Mouse (Mus musculus): ENCODE results near the gene Grid2. TPM values are rescaled to one million over a fixed set of nuclear protein-coding genes. Genes with fewer than 3 reads are reported as not detected.

Grid2 gene
- polyA plus RNA-seq, 1 experiment, result not detected

- no peaks in the 10 kb centered on the region for H3K4me1 ChIP-seq (ENCODE audit: control insufficient read depth)
- H3K9me3 ChIP-seq (ENCODE audit: control insufficient read depth, low read length), result no peaks in the 10 kb centered on the region
- H3K36me3 ChIP-seq (ENCODE audit: control insufficient read depth), result no peaks in the 10 kb centered on the region
- TF ChIP-seq TAL1 (IDR thresholded peaks at IDR 0.05; ENCODE audit: low read length) (no peak), GATA1 (IDR thresholded peaks at IDR 0.05; ENCODE audit: low read length) (no peak)
- no peak overlapping the region for H3K4me3 ChIP-seq (replicated peaks)
- no peaks in the 10 kb centered on the region for H3K27me3 ChIP-seq (ENCODE audit: control insufficient read depth)
These were observed 91.3 kb downstream of the Grid2 start for GRCm38 (mm10) chr6:63347015-63347414.

GRCm38 (mm10) chr6:63381061-63381611 is 125.5 kb downstream of the Grid2 start:
- H3K4me1 ChIP-seq (ENCODE audit: control insufficient read depth), result no peaks in the 10 kb centered on the region
- TF ChIP-seq TAL1 (IDR thresholded peaks at IDR 0.05; ENCODE audit: low read length) (no peak), GATA1 (IDR thresholded peaks at IDR 0.05; ENCODE audit: low read length) (no peak)
- H3K4me3 ChIP-seq (replicated peaks), result no peak overlapping the region
- no peaks in the 10 kb centered on the region for H3K36me3 ChIP-seq (ENCODE audit: control insufficient read depth)
- H3K9me3 ChIP-seq (ENCODE audit: control insufficient read depth, low read length), result no peaks in the 10 kb centered on the region
- no peaks in the 10 kb centered on the region for H3K27me3 ChIP-seq (ENCODE audit: control insufficient read depth)

GRCm38 (mm10) chr6:63401698-63402097 is 146.0 kb downstream of the Grid2 start:
- Histone ChIP-seq H3K27me3 (ENCODE audit: control insufficient read depth) (no peaks in the 10 kb centered on the region), H3K4me3 (replicated peaks) (no peak overlapping the region), H3K9me3 (ENCODE audit: control insufficient read depth, low read length) (no peaks in the 10 kb centered on the region), H3K36me3 (ENCODE audit: control insufficient read depth) (no peaks in the 10 kb centered on the region), H3K4me1 (ENCODE audit: control insufficient read depth) (no peaks in the 10 kb centered on the region)
- no peak for TF ChIP-seq GATA1 (IDR thresholded peaks at IDR 0.05; ENCODE audit: low read length)
- no peak for TF ChIP-seq TAL1 (IDR thresholded peaks at IDR 0.05; ENCODE audit: low read length)

GRCm38 (mm10) chr6:63417534-63417933 is 161.9 kb downstream of the Grid2 start:
- H3K4me3 ChIP-seq (replicated peaks), result no peak overlapping the region
- H3K27me3 ChIP-seq (ENCODE audit: control insufficient read depth), result no peaks in the 10 kb centered on the region
- TF ChIP-seq GATA1 (IDR thresholded peaks at IDR 0.05; ENCODE audit: low read length) (no peak), TAL1 (IDR thresholded peaks at IDR 0.05; ENCODE audit: low read length) (no peak)
- no peaks in the 10 kb centered on the region for H3K4me1 ChIP-seq (ENCODE audit: control insufficient read depth)
- H3K36me3 ChIP-seq (ENCODE audit: control insufficient read depth), result no peaks in the 10 kb centered on the region
- no peaks in the 10 kb centered on the region; the same call in 1 of the 2 replicates for H3K9me3 ChIP-seq (ENCODE audit: control insufficient read depth, low read length)

GRCm38 (mm10) chr6:63432751-63433150 is 177.1 kb downstream of the Grid2 start:
- no peak for TF ChIP-seq TAL1 (IDR thresholded peaks at IDR 0.05; ENCODE audit: low read length)
- no peak for TF ChIP-seq GATA1 (IDR thresholded peaks at IDR 0.05; ENCODE audit: low read length)
- Histone ChIP-seq H3K9me3 (ENCODE audit: control insufficient read depth, low read length) (no peaks in the 10 kb centered on the region), H3K4me3 (replicated peaks) (no peak overlapping the region), H3K27me3 (ENCODE audit: control insufficient read depth) (no peaks in the 10 kb centered on the region), H3K4me1 (ENCODE audit: control insufficient read depth) (no peaks in the 10 kb centered on the region), H3K36me3 (ENCODE audit: control insufficient read depth) (no peaks in the 10 kb centered on the region)

- Histone ChIP-seq H3K9me3 (ENCODE audit: control insufficient read depth, low read length) (no peaks in the 10 kb centered on the region), H3K27me3 (ENCODE audit: control insufficient read depth) (no peaks in the 10 kb centered on the region), H3K4me3 (replicated peaks) (no peak overlapping the region), H3K36me3 (ENCODE audit: control insufficient read depth) (no peaks in the 10 kb centered on the region), H3K4me1 (ENCODE audit: control insufficient read depth) (no peaks in the 10 kb centered on the region)
- TF ChIP-seq TAL1 (IDR thresholded peaks at IDR 0.05; ENCODE audit: low read length) (no peak), GATA1 (IDR thresholded peaks at IDR 0.05; ENCODE audit: low read length) (no peak)
These were observed 192.5 kb downstream of the Grid2 start for GRCm38 (mm10) chr6:63448175-63448574.

GRCm38 (mm10) chr6:63482141-63482540 is 226.5 kb downstream of the Grid2 start:
- TF ChIP-seq TAL1 (IDR thresholded peaks at IDR 0.05; ENCODE audit: low read length), result no peak
- TF ChIP-seq GATA1 (IDR thresholded peaks at IDR 0.05; ENCODE audit: low read length), result no peak
- H3K27me3 ChIP-seq (ENCODE audit: control insufficient read depth), result no peaks in the 10 kb centered on the region
- no peaks in the 10 kb centered on the region for H3K36me3 ChIP-seq (ENCODE audit: control insufficient read depth)
- H3K9me3 ChIP-seq (ENCODE audit: control insufficient read depth, low read length), result no peaks in the 10 kb centered on the region
- no peaks in the 10 kb centered on the region for H3K4me1 ChIP-seq (ENCODE audit: control insufficient read depth)
- H3K4me3 ChIP-seq (replicated peaks), result no peak overlapping the region

- no peaks in the 10 kb centered on the region for H3K36me3 ChIP-seq (ENCODE audit: control insufficient read depth)
- H3K27me3 ChIP-seq (ENCODE audit: control insufficient read depth), result no peaks in the 10 kb centered on the region
- no peak overlapping the region for H3K4me3 ChIP-seq (replicated peaks)
- no peaks in the 10 kb centered on the region for H3K9me3 ChIP-seq (ENCODE audit: control insufficient read depth, low read length)
- TF ChIP-seq TAL1 (IDR thresholded peaks at IDR 0.05; ENCODE audit: low read length) (no peak), GATA1 (IDR thresholded peaks at IDR 0.05; ENCODE audit: low read length) (no peak)
- H3K4me1 ChIP-seq (ENCODE audit: control insufficient read depth), result no peaks in the 10 kb centered on the region
These were observed 259.3 kb downstream of the Grid2 start for GRCm38 (mm10) chr6:63515016-63515415.

GRCm38 (mm10) chr6:63515957-63516356 is 260.3 kb downstream of the Grid2 start:
- no peaks in the 10 kb centered on the region for H3K36me3 ChIP-seq (ENCODE audit: control insufficient read depth)

GRCm38 (mm10) chr6:63531751-63532150 is 276.1 kb downstream of the Grid2 start:
- H3K9me3 ChIP-seq (ENCODE audit: control insufficient read depth, low read length), result no peaks in the 10 kb centered on the region
- TF ChIP-seq GATA1 (IDR thresholded peaks at IDR 0.05; ENCODE audit: low read length) (no peak), TAL1 (IDR thresholded peaks at IDR 0.05; ENCODE audit: low read length) (no peak)
- H3K36me3 ChIP-seq (ENCODE audit: control insufficient read depth), result no peaks in the 10 kb centered on the region
- no peaks in the 10 kb centered on the region for H3K4me1 ChIP-seq (ENCODE audit: control insufficient read depth)
- H3K4me3 ChIP-seq (replicated peaks), result no peak overlapping the region
- no peaks in the 10 kb centered on the region for H3K27me3 ChIP-seq (ENCODE audit: control insufficient read depth)

More at GRCm38 (mm10) chr6:63515957-63516356, 260.3 kb downstream of the Grid2 start:
- Histone ChIP-seq H3K27me3 (ENCODE audit: control insufficient read depth) (no peaks in the 10 kb centered on the region), H3K9me3 (ENCODE audit: control insufficient read depth, low read length) (no peaks in the 10 kb centered on the region), H3K4me3 (replicated peaks) (no peak overlapping the region), H3K4me1 (ENCODE audit: control insufficient read depth) (no peaks in the 10 kb centered on the region)
- TF ChIP-seq GATA1 (IDR thresholded peaks at IDR 0.05; ENCODE audit: low read length), result no peak
- TF ChIP-seq TAL1 (IDR thresholded peaks at IDR 0.05; ENCODE audit: low read length), result no peak

Measured in erythroblast, embryonic 14.5 days (primary cell).